Mouse (Mus musculus): ENCODE measurements around the gene Ubqln2. TPM values are rescaled to one million over a fixed set of nuclear protein-coding genes. Genes with fewer than 3 reads are reported as not detected.

Gene Ubqln2
- polyA plus RNA-seq, 1 experiment from 2014 or later, result 22.7 TPM

Other genes starting within 250 kb of the Ubqln2 start
- gene Cypt3, start 60.4 kb downstream of the Ubqln2 start, polyA plus RNA-seq (2015; fragmentation: Nextera tagmentation; extraction: Ambion mirVana), result not detected in 2 replicates
- gene Kctd12b, start 198.2 kb downstream of the Ubqln2 start, polyA plus RNA-seq (2015; fragmentation: Nextera tagmentation; extraction: Ambion mirVana), result 10.2 and 10.3 TPM in 2 replicates
- 97.8 and 107 TPM in 2 replicates for gene Nbdy, start 225.4 kb downstream of the Ubqln2 start, polyA plus RNA-seq (2015; fragmentation: Nextera tagmentation; extraction: Ambion mirVana)

All from kidney, embryonic 15.5 days (tissue).